Mouse (Mus musculus): Measurements from ENCODE around the gene Picalm. TPM values are rescaled to one million over a fixed set of nuclear protein-coding genes. Genes with fewer than 3 reads are reported as not detected.

The Picalm gene
- polyA plus RNA-seq (2015; fragmentation: Nextera tagmentation; extraction: Ambion mirVana): 29.9 and 30.6 TPM in 2 replicates

- ATAC-seq: peak; percentile 95
- H3K4me1 ChIP-seq (ENCODE audit: insufficient read depth): peaks cover 11% of the 10 kb centered on the region
- no peaks in the 10 kb centered on the region for H3K27me3 ChIP-seq (ENCODE audit: insufficient read depth, low read length)
- TF ChIP-seq EP300 (IDR thresholded peaks at IDR 0.05; ENCODE audit: low read depth) (no peak; the same call in 1 of the 2 replicates), CTCF (IDR thresholded peaks at IDR 0.05; ENCODE audit: low read depth) (peak; percentile 23; the same call in 1 of the 2 replicates)
- H3K9ac ChIP-seq (replicated peaks): peak within 1 kb of the TSS; percentile 90
- under 1% methylated on average over 36 of the region's 72 CpGs for whole genome bisulfite sequencing (ENCODE audit: insufficient replicate concordance)
- peak within 1 kb of the TSS; percentile 100 for H3K27ac ChIP-seq (ENCODE audit: low read depth)
- 0 out of 2 replicates have a peak, but pooled peaks cover 2% of the 10 kb centered on the region for H3K36me3 ChIP-seq (replicated peaks; ENCODE audit: insufficient read depth, low read length)
- no peaks in the 10 kb centered on the region for H3K9me3 ChIP-seq (ENCODE audit: low read length)
- peak within 1 kb of the TSS; percentile 91 for H3K4me3 ChIP-seq (ENCODE audit: low read depth, low read length)
- peak; percentile 99 for DNase-seq
- peak within 1 kb of the TSS; percentile 92 for H3K4me2 ChIP-seq (ENCODE audit: low read depth, low read length)
Observed at GRCm38 (mm10) chr7:90129732-90130392, at the start of gene Picalm. Gene Picalm (plus strand): TSS chr7:90130213.

- WGBS (ENCODE audit: insufficient replicate concordance): 49% methylated on average over 7 of the region's 7 CpGs
- no peaks in the 10 kb centered on the region for H3K27me3 ChIP-seq (ENCODE audit: insufficient read depth, low read length)
- peak overlapping the region; percentile 52 for H3K4me2 ChIP-seq (ENCODE audit: low read depth, low read length)
- ATAC-seq (peak; percentile 58), DNase-seq (peak; percentile 25)
- H3K4me3 ChIP-seq (ENCODE audit: low read depth, low read length): no peak overlapping the region
- peak overlapping the region; percentile 1; the same call in 1 of the 2 replicates for H3K27ac ChIP-seq (ENCODE audit: low read depth)
- no peaks in the 10 kb centered on the region for H3K36me3 ChIP-seq (replicated peaks; ENCODE audit: insufficient read depth, low read length)
- no peaks in the 10 kb centered on the region for H3K9me3 ChIP-seq (ENCODE audit: low read length)
- H3K4me1 ChIP-seq (ENCODE audit: insufficient read depth): peaks cover 31% of the 10 kb centered on the region
- TF ChIP-seq EP300 (IDR thresholded peaks at IDR 0.05; ENCODE audit: low read depth): no peak
- no peak for TF ChIP-seq CTCF (IDR thresholded peaks at IDR 0.05; ENCODE audit: low read depth)
- peak overlapping the region; percentile 44 for H3K9ac ChIP-seq (replicated peaks)
Observed at GRCm38 (mm10) chr7:90083799-90084198, 46.2 kb upstream of the Picalm start.

DNA sequence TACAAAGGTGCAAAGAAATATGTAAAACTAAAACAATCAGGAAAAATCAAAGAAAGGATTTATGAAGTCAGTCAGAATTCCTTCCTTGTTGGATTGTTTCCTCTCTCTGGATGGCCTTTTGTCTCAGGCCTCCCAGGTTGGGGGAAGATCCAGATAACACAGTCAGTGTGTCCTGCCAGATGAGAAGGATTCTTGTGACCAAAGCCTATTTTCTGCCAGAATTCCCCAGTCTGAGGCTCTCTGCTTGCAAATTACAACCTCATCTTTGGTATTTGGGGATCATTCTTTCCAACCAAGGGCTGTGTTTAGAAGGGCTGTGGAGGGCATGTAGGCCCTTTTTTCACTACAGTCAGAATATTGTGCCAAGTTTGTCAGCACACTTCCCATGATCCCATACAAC, 45.5 kb upstream of the Picalm start:
- Histone ChIP-seq H3K4me2 (ENCODE audit: low read depth, low read length) (no peak overlapping the region), H3K36me3 (replicated peaks; ENCODE audit: insufficient read depth, low read length) (no peaks in the 10 kb centered on the region), H3K4me3 (ENCODE audit: low read depth, low read length) (no peak overlapping the region), H3K27me3 (ENCODE audit: insufficient read depth, low read length) (no peaks in the 10 kb centered on the region), H3K4me1 (ENCODE audit: insufficient read depth) (peaks cover 29% of the 10 kb centered on the region), H3K27ac (ENCODE audit: low read depth) (peak overlapping the region; percentile 1; the same call in 1 of the 2 replicates), H3K9ac (replicated peaks) (no peak overlapping the region), H3K9me3 (ENCODE audit: low read length) (no peaks in the 10 kb centered on the region)
- ATAC-seq (no peak), DNase-seq (no peak)
- TF ChIP-seq EP300 (IDR thresholded peaks at IDR 0.05; ENCODE audit: low read depth) (no peak), CTCF (IDR thresholded peaks at IDR 0.05; ENCODE audit: low read depth) (no peak)

DNA sequence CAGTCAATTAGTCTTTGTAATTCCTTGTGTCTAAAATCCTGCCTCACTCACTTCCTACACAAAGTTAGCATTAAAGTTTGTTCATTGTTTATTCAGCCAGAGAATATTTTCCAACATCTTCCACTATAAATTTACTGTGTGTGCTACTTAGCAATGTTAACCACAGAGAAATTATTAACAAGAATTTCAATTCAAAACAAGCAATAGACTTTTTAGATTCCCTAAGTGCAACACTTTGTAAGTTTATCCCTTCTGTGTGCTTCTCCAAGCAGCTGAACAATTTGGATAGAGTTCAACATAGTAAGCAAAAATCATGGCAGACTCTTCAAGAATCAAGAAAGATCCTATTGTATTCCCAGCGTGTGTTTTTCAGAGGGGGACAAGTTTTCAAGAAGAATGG, 44.3 kb upstream of the Picalm start:
- Histone ChIP-seq H3K9ac (replicated peaks) (no peak overlapping the region), H3K9me3 (ENCODE audit: low read length) (no peaks in the 10 kb centered on the region), H3K36me3 (replicated peaks; ENCODE audit: insufficient read depth, low read length) (no peaks in the 10 kb centered on the region), H3K4me1 (ENCODE audit: insufficient read depth) (peaks cover 24% of the 10 kb centered on the region), H3K27ac (ENCODE audit: low read depth) (no peak overlapping the region), H3K4me2 (ENCODE audit: low read depth, low read length) (no peak overlapping the region), H3K4me3 (ENCODE audit: low read depth, low read length) (no peak overlapping the region), H3K27me3 (ENCODE audit: insufficient read depth, low read length) (no peaks in the 10 kb centered on the region)
- ATAC-seq (no peak), DNase-seq (no peak)
- 44% methylated on average over 1 of the region's 1 CpGs for WGBS (ENCODE audit: insufficient replicate concordance)
- no peak for TF ChIP-seq CTCF (IDR thresholded peaks at IDR 0.05; ENCODE audit: low read depth)
- no peak for TF ChIP-seq EP300 (IDR thresholded peaks at IDR 0.05; ENCODE audit: low read depth)

GRCm38 (mm10) chr7:90086821-90087220, 43.2 kb upstream of the Picalm start:
- Histone ChIP-seq H3K36me3 (replicated peaks; ENCODE audit: insufficient read depth, low read length) (no peaks in the 10 kb centered on the region), H3K9ac (replicated peaks) (no peak overlapping the region), H3K27me3 (ENCODE audit: insufficient read depth, low read length) (no peaks in the 10 kb centered on the region), H3K4me3 (ENCODE audit: low read depth, low read length) (no peak overlapping the region), H3K4me2 (ENCODE audit: low read depth, low read length) (no peak overlapping the region), H3K4me1 (ENCODE audit: insufficient read depth) (peaks cover 13% of the 10 kb centered on the region), H3K27ac (ENCODE audit: low read depth) (no peak overlapping the region), H3K9me3 (ENCODE audit: low read length) (no peaks in the 10 kb centered on the region)
- ATAC-seq: no peak
- TF ChIP-seq EP300 (IDR thresholded peaks at IDR 0.05; ENCODE audit: low read depth): no peak
- TF ChIP-seq CTCF (IDR thresholded peaks at IDR 0.05; ENCODE audit: low read depth): no peak
- DNase-seq: no peak

DNA sequence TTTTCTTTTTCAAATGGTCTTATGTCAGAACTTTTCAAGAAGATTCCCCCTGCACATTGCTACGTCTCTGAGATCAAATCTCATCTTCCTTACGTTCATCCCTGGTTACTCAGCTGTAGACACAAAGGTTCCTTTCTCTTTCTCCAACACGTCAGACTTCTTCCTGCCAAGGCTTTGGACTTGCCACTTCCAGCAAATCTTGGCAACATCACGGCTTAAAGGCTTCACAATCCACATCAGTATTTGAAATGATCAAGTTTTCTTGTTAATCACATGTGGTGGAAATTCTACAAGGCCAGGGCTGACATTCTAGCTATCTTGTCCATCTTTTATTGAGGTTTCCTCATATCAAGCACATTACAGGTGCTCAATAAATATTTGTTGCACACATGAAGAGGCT, 39.0 kb upstream of the Picalm start:
- ATAC-seq (no peak), DNase-seq (no peak)
- TF ChIP-seq CTCF (IDR thresholded peaks at IDR 0.05; ENCODE audit: low read depth) (no peak), EP300 (IDR thresholded peaks at IDR 0.05; ENCODE audit: low read depth) (no peak)
- Histone ChIP-seq H3K4me3 (ENCODE audit: low read depth, low read length) (no peak overlapping the region), H3K4me1 (ENCODE audit: insufficient read depth) (no peaks in the 10 kb centered on the region), H3K36me3 (replicated peaks; ENCODE audit: insufficient read depth, low read length) (no peaks in the 10 kb centered on the region), H3K27me3 (ENCODE audit: insufficient read depth, low read length) (no peaks in the 10 kb centered on the region), H3K27ac (ENCODE audit: low read depth) (no peak overlapping the region), H3K4me2 (ENCODE audit: low read depth, low read length) (no peak overlapping the region), H3K9me3 (ENCODE audit: low read length) (no peaks in the 10 kb centered on the region), H3K9ac (replicated peaks) (no peak overlapping the region)
- 77% methylated on average over 4 of the region's 4 CpGs for WGBS (ENCODE audit: insufficient replicate concordance)
